Mouse (Mus musculus) NIH3T3 (cell line): ENCODE data around the gene Ipo4.

Experiments used
- DNase-seq: peaks from one replicate; pipeline ENCODE4 v3.0.0-alpha.2; 2012; ENCODE audit warnings: low read depth

The Ipo4 gene

GRCm38 (mm10) chr14:55629312-55629711 is 6.4 kb downstream of the Ipo4 start:
- DNase-seq = peak; percentile 67

- DNase-seq = no peak
Measured at GRCm38 (mm10) chr14:55628077-55628827, 7.5 kb downstream of the Ipo4 start.

- DNase-seq = no peak
Measured at GRCm38 (mm10) chr14:55618486-55619195, 17.1 kb downstream of the Ipo4 start.

- DNase-seq = no peak
Measured at GRCm38 (mm10) chr14:55617822-55618221, 17.9 kb downstream of the Ipo4 start, which contains the start of gene Rec8. Rec8 (plus strand) TSS chr14:55618037.

GRCm38 (mm10) chr14:55616844-55617243 is 18.9 kb downstream of the Ipo4 start:
- no peak for DNase-seq

- DNase-seq = peak; percentile 44
Measured at GRCm38 (mm10) chr14:55615876-55616275, 19.9 kb downstream of the Ipo4 start.

GRCm38 (mm10) chr14:55614565-55615178 is 21.1 kb downstream of the Ipo4 start:
- no peak for DNase-seq

GRCm38 (mm10) chr14:55613346-55613745 is 22.4 kb downstream of the Ipo4 start:
- DNase-seq = no peak

GRCm38 (mm10) chr14:55608339-55608738 is 27.4 kb downstream of the Ipo4 start:
- no peak for DNase-seq

GRCm38 (mm10) chr14:55605743-55606459 is 29.9 kb downstream of the Ipo4 start:
- no peak for DNase-seq

- no peak for DNase-seq
Measured at GRCm38 (mm10) chr14:55604823-55605222, 30.9 kb downstream of the Ipo4 start.

- peak; percentile 89 for DNase-seq
Measured at GRCm38 (mm10) chr14:55603633-55604576, 31.9 kb downstream of the Ipo4 start.

- DNase-seq = no peak
Measured at GRCm38 (mm10) chr14:55603271-55603632, 32.5 kb downstream of the Ipo4 start, which contains the start of gene Irf9. Irf9 (plus strand) TSS chr14:55603571.

- DNase-seq = no peak
Measured at GRCm38 (mm10) chr14:55598521-55599390, 37.0 kb downstream of the Ipo4 start.

GRCm38 (mm10) chr14:55596036-55596690 is 39.6 kb downstream of the Ipo4 start:
- DNase-seq = no peak

- no peak for DNase-seq
Measured at GRCm38 (mm10) chr14:55592226-55592625, 43.5 kb downstream of the Ipo4 start.

GRCm38 (mm10) chr14:55591331-55591891 is 44.3 kb downstream of the Ipo4 start, which contains the start of gene Rnf31:
Rnf31 (plus strand) TSS chr14:55591708.
- peak; percentile 93 for DNase-seq

GRCm38 (mm10) chr14:55590748-55591330 is 44.9 kb downstream of the Ipo4 start, which contains the start of gene Psme2:
Psme2 (minus strand) TSS chr14:55591113.
- peak; percentile 98 for DNase-seq
